Mouse (Mus musculus): ENCODE data around the gene Clint1. TPM values are rescaled to one million over a fixed set of nuclear protein-coding genes. Genes with fewer than 3 reads are reported as not detected.
A peak's percentile ranks its signal among the peaks of the same experiment; 100 is the strongest.

Clint1 gene
- polyA plus RNA-seq, 1 experiment from 2014 or later, result 37.3 TPM

DNA sequence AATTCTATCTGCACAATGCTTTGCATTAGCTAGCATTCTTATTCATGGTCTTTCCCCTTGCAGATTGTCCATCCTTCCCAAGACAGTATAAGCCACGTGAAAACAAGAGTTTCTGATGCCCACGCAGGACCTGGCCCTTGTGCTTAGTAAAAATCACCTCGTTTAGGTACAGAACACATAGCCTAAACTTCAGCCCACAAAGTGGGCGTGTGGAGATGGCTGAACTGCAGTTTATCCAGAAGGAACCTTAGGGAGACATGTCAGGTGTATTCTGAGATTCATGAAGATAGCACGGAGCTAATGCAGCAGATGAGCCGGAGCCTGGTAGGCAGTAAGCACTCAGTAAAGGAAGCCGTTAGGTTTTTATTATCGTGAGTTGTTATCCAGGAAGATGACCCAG, 69.2 kb downstream of the Clint1 start:
- Histone ChIP-seq H3K27ac (ENCODE audit: low read depth) (no peak overlapping the region), H3K36me3 (replicated peaks; ENCODE audit: insufficient read depth, low read length) (no peaks in the 10 kb centered on the region), H3K4me2 (ENCODE audit: low read depth, low read length) (peak overlapping the region; percentile 44), H3K4me1 (ENCODE audit: insufficient read depth) (peaks cover 6% of the 10 kb centered on the region; the same call in 1 of the 2 replicates), H3K9ac (replicated peaks) (no peak overlapping the region; the same call in 1 of the 2 replicates), H3K27me3 (ENCODE audit: insufficient read depth, low read length) (no peaks in the 10 kb centered on the region), H3K4me3 (ENCODE audit: low read depth, low read length) (no peak overlapping the region), H3K9me3 (ENCODE audit: low read length) (no peaks in the 10 kb centered on the region)
- DNase-seq (no peak), ATAC-seq (no peak)
- WGBS (ENCODE audit: insufficient replicate concordance), result 56% methylated on average over 8 of the region's 8 CpGs
- TF ChIP-seq EP300 (IDR thresholded peaks at IDR 0.05; ENCODE audit: low read depth), result no peak
- no peak for TF ChIP-seq CTCF (IDR thresholded peaks at IDR 0.05; ENCODE audit: low read depth)

DNA sequence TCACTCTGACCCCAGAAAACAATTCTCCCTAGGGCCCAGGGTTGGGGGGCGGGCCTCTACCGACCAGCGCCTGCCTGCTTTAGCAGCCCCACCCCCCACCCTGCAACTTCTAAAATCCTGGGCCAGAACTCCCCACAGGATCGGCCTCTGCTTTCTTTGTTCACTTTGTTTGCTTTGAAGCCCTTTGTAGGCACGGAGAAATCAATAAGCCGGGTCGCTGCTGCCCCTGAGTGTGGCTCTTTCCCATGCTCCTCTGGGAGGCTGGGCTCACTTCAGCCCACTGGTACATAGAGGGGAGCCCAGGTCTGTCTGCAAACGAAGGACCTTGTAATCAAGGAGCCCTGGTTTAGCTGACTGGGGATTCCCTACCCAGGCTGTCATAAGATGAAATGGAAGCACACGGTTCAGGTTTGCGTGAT, 69.6 kb downstream of the Clint1 start:
- H3K4me2 ChIP-seq (ENCODE audit: low read depth, low read length), result peak overlapping the region; percentile 44

DNA sequence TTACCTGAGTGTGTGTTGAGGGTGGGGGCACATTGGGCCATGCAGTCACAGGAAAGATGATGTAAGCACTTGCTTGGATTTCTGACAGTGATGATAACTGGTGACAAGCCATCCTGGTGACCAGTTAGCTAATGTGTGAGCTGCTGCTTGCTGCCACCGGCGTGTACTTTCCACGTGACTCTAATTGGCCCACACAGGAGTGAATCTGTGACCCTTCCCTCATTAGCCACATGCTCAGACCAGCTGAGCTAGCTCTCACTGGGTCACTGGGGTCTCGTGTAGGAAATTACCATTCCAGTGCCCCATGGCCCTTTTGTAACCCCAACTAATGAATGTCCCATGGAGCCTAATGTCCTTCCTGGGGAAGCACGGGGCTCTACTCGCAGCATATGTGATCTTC, 73.6 kb downstream of the Clint1 start:
- ATAC-seq (no peak), DNase-seq (no peak)
- Histone ChIP-seq H3K27ac (ENCODE audit: low read depth) (no peak overlapping the region), H3K9ac (replicated peaks) (no peak overlapping the region), H3K4me2 (ENCODE audit: low read depth, low read length) (no peak overlapping the region), H3K27me3 (ENCODE audit: insufficient read depth, low read length) (no peaks in the 10 kb centered on the region), H3K4me1 (ENCODE audit: insufficient read depth) (peaks cover 6% of the 10 kb centered on the region; the same call in 1 of the 2 replicates), H3K4me3 (ENCODE audit: low read depth, low read length) (no peak overlapping the region), H3K9me3 (ENCODE audit: low read length) (no peaks in the 10 kb centered on the region), H3K36me3 (replicated peaks; ENCODE audit: insufficient read depth, low read length) (no peaks in the 10 kb centered on the region; the same call in 1 of the 2 replicates)
- WGBS (ENCODE audit: insufficient replicate concordance), result 73% methylated on average over 6 of the region's 6 CpGs
- TF ChIP-seq EP300 (IDR thresholded peaks at IDR 0.05; ENCODE audit: low read depth) (no peak), CTCF (IDR thresholded peaks at IDR 0.05; ENCODE audit: low read depth) (no peak)

More for the DNA sequence above, 69.6 kb downstream of the Clint1 start:
- H3K4me1 ChIP-seq (ENCODE audit: insufficient read depth), result peaks cover 6% of the 10 kb centered on the region; the same call in 1 of the 2 replicates
- H3K27me3 ChIP-seq (ENCODE audit: insufficient read depth, low read length), result no peaks in the 10 kb centered on the region
- no peak overlapping the region for H3K4me3 ChIP-seq (ENCODE audit: low read depth, low read length)
- no peak overlapping the region for H3K27ac ChIP-seq (ENCODE audit: low read depth)
- no peaks in the 10 kb centered on the region for H3K36me3 ChIP-seq (replicated peaks; ENCODE audit: insufficient read depth, low read length)
- TF ChIP-seq CTCF (IDR thresholded peaks at IDR 0.05; ENCODE audit: low read depth) (no peak), EP300 (IDR thresholded peaks at IDR 0.05; ENCODE audit: low read depth) (no peak)
- H3K9ac ChIP-seq (replicated peaks), result no peak overlapping the region; the same call in 1 of the 2 replicates
- ATAC-seq (no peak), DNase-seq (no peak)
- no peaks in the 10 kb centered on the region for H3K9me3 ChIP-seq (ENCODE audit: low read length)
- 30% methylated on average over 10 of the region's 10 CpGs for WGBS (ENCODE audit: insufficient replicate concordance)

DNA sequence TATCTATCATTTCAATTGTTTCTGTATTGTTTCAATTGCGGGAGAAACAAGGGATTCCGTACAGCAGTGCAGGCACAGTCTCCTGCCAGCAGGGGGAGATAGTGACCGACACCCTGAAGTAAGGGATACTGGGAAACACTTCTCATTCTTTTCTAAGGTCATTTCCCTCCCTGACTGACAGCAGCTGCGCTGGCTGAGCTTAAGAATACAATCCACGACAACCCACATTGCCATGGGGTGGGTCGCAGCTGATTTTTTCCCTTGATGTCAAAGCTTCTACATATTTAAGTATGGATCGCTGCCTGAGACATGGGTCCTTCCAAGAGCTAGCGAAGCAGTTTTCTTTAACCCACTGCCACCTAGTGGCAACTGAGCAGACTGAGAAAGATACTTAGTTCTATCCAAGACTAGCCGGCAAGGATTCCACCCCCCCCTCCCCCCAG, 74.8 kb downstream of the Clint1 start:
- peak overlapping the region; percentile 50 for H3K4me3 ChIP-seq (ENCODE audit: low read depth, low read length)
- H3K4me1 ChIP-seq (ENCODE audit: insufficient read depth), result peaks cover 4% of the 10 kb centered on the region; the same call in 1 of the 2 replicates
- no peaks in the 10 kb centered on the region for H3K27me3 ChIP-seq (ENCODE audit: insufficient read depth, low read length)
- no peaks in the 10 kb centered on the region for H3K9me3 ChIP-seq (ENCODE audit: low read length)
- ATAC-seq (peak; percentile 89), DNase-seq (peak; percentile 78)
- peak; percentile 83 for TF ChIP-seq CTCF (IDR thresholded peaks at IDR 0.05; ENCODE audit: low read depth)
- no peak for TF ChIP-seq EP300 (IDR thresholded peaks at IDR 0.05; ENCODE audit: low read depth)
- peak overlapping the region; percentile 75 for H3K4me2 ChIP-seq (ENCODE audit: low read depth, low read length)
- H3K36me3 ChIP-seq (replicated peaks; ENCODE audit: insufficient read depth, low read length), result peaks cover 2% of the 10 kb centered on the region; the same call in 1 of the 2 replicates
- 0 out of 2 replicates have a peak overlapping the region, but pooled peaks have one; percentile 47 for H3K9ac ChIP-seq (replicated peaks)
- H3K27ac ChIP-seq (ENCODE audit: low read depth), result no peak overlapping the region
- WGBS (ENCODE audit: insufficient replicate concordance), result under 1% methylated on average over 9 of the region's 9 CpGs

DNA sequence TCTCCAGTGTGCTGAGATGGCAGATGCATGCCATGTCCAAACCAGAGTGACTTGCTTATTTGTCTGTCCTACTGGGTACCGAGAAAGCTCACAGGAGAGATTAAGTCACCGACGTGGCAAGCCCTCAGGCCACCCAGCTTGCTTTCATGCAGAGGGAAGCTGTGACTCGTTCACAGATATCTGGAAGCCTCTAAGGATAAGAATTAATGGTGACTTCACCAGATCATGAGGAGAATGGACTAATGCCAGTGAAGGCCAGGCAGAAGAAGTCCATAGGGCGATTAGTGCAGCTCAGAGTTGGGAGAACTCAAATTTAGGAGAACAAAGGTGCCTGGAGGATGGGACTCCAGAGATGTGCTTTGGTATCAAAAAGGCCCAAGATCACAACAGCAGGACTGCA, 75.6 kb downstream of the Clint1 start:
- no peaks in the 10 kb centered on the region for H3K9me3 ChIP-seq (ENCODE audit: low read length)
- DNase-seq (no peak), ATAC-seq (no peak)
- H3K27me3 ChIP-seq (ENCODE audit: insufficient read depth, low read length), result no peaks in the 10 kb centered on the region
- H3K4me3 ChIP-seq (ENCODE audit: low read depth, low read length), result no peak overlapping the region
- H3K27ac ChIP-seq (ENCODE audit: low read depth), result no peak overlapping the region
- no peak overlapping the region for H3K4me2 ChIP-seq (ENCODE audit: low read depth, low read length)
- peaks cover 3% of the 10 kb centered on the region; the same call in 1 of the 2 replicates for H3K4me1 ChIP-seq (ENCODE audit: insufficient read depth)
- H3K36me3 ChIP-seq (replicated peaks; ENCODE audit: insufficient read depth, low read length), result peaks cover 3% of the 10 kb centered on the region
- TF ChIP-seq EP300 (IDR thresholded peaks at IDR 0.05; ENCODE audit: low read depth), result no peak
- no peak overlapping the region for H3K9ac ChIP-seq (replicated peaks)
- WGBS (ENCODE audit: insufficient replicate concordance), result 70% methylated on average over 5 of the region's 5 CpGs

DNA sequence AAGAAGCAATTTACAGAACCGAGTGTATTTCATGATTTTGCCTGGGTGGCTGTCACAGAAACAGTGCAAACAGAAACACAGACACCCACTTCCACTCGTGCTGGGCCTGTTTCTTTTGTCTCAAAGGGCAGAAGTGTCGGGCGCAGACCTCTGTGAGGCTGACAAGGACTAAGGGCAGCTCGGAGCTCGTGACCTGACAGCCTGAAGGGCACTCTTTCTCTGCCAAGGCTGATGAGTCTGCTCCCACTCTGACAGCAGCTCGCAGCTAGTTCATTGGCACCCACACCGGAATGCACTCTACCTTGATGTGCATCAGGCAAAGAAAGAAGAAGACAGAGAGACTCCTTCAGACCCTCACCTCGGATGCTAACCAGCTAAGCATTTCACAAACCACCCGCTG, 77.7 kb downstream of the Clint1 start:
- Histone ChIP-seq H3K9ac (replicated peaks) (no peak overlapping the region), H3K4me1 (ENCODE audit: insufficient read depth) (no peaks in the 10 kb centered on the region), H3K4me3 (ENCODE audit: low read depth, low read length) (no peak overlapping the region), H3K36me3 (replicated peaks; ENCODE audit: insufficient read depth, low read length) (peaks cover 18% of the 10 kb centered on the region), H3K27ac (ENCODE audit: low read depth) (no peak overlapping the region), H3K4me2 (ENCODE audit: low read depth, low read length) (no peak overlapping the region), H3K27me3 (ENCODE audit: insufficient read depth, low read length) (no peaks in the 10 kb centered on the region), H3K9me3 (ENCODE audit: low read length) (no peaks in the 10 kb centered on the region)
- DNase-seq (no peak), ATAC-seq (no peak)
- WGBS (ENCODE audit: insufficient replicate concordance), result 71% methylated on average over 10 of the region's 10 CpGs
- TF ChIP-seq CTCF (IDR thresholded peaks at IDR 0.05; ENCODE audit: low read depth) (no peak), EP300 (IDR thresholded peaks at IDR 0.05; ENCODE audit: low read depth) (no peak)
